Mouse (Mus musculus) lung, postnatal 0 days (tissue): Measurements from ENCODE around the gene Cpne5. TPM values are rescaled to one million over a fixed set of nuclear protein-coding genes. Genes with fewer than 3 reads are reported as not detected.

Experiments used
- ATAC-seq: fragments of 200-750 bp; cut with Nextera tagmentation; 2 replicates; pipeline ENCODE4 v1.8.0; 2017; ENCODE audit warnings: moderate library complexity
- DNase-seq: peaks from one replicate; pipeline ENCODE4 v3.0.0-alpha.2; 2016; ENCODE audit warnings: low spot score
- H3K27ac ChIP-seq: fragments of 300-500 bp; sonication (generic); 2 replicates; pipeline ENCODE4 v1.5.1; 2014; ENCODE audit warnings: antibody characterized with exemption, mild to moderate bottlenecking, low read length, mixed read lengths
- H3K27me3 ChIP-seq: fragments of 300-500 bp; sonication (generic); replicated peaks from 2 replicates; pipeline ENCODE4 v1.6.1; 2014; ENCODE audit warnings: low read length, mixed read lengths; ENCODE audit not compliant: insufficient read depth
- H3K36me3 ChIP-seq: fragments of 300-500 bp; sonication (generic); 2 replicates; pipeline ENCODE4 v1.6.1; 2014; ENCODE audit warnings: low read length, mixed read lengths; ENCODE audit not compliant: insufficient read depth
- H3K4me1 ChIP-seq: fragments of 300-500 bp; sonication (generic); 2 replicates; pipeline ENCODE4 v1.6.1; 2014; ENCODE audit warnings: antibody characterized with exemption, low read depth, low read length, mixed read lengths; ENCODE audit not compliant: insufficient read depth
- H3K4me2 ChIP-seq: fragments of 300-500 bp; sonication (generic); replicated peaks from 2 replicates; pipeline ENCODE4 v1.6.1; 2014; ENCODE audit warnings: low read depth, mild to moderate bottlenecking, low read length, moderate library complexity, mixed read lengths
- H3K4me3 ChIP-seq: fragments of 300-500 bp; sonication (generic); 2 replicates; pipeline ENCODE4 v1.5.1; 2014; ENCODE audit warnings: low read depth, low read length
- H3K9ac ChIP-seq: fragments of 300-500 bp; sonication (generic); replicated peaks from 2 replicates; pipeline ENCODE4 v1.6.1; 2014; ENCODE audit warnings: low read depth, mild to moderate bottlenecking
- H3K9me3 ChIP-seq: fragments of 300-500 bp; sonication (generic); 2 replicates; pipeline ENCODE4 v1.6.1; 2016; ENCODE audit warnings: low read length, mixed read lengths
- CTCF ChIP-seq: IDR thresholded peaks from 2 replicates; pipeline ENCODE4 v1.5.1; 2016; ENCODE audit warnings: antibody characterized with exemption, mild to moderate bottlenecking
- EP300 ChIP-seq: IDR thresholded peaks from 2 replicates; pipeline ENCODE4 v1.6.1; 2016; ENCODE audit warnings: antibody characterized with exemption, mild to moderate bottlenecking, control low read depth
- WGBS: fragments of 180-500 bp; shearing (Covaris S2); extraction: QIAGEN DNeasy Blood & Tissue Kit; methylation state at CpG from one replicate; pipeline ENCODE4 v1.1.7; 2014; 5-methylcytosine and 5-hydroxymethylcytosine counted together
- polyA plus RNA-seq: library from polyadenylated mRNA; unstranded; fragments of >200 nt; fragmentation: Nextera tagmentation; extraction: Ambion mirVana; gene quantifications from 2 replicates; pipeline ENCODE4 v1.2.1, GENCODE M21; 2015

The Cpne5 gene
- polyA plus RNA-seq, 1 experiment from 2014 or later, result 0.57 TPM

GRCm38 (mm10) chr17:29211836-29212235 lies 26.1 kb downstream of the Cpne5 start:
- H3K9ac ChIP-seq, result no peak overlapping the region
- H3K9me3 ChIP-seq, result no peaks in the 10 kb centered on the region
- TF ChIP-seq CTCF, result no peak
- no peaks in the 10 kb centered on the region for H3K36me3 ChIP-seq
- no peak overlapping the region for H3K27ac ChIP-seq
- no peaks in the 10 kb centered on the region for H3K27me3 ChIP-seq
- DNase-seq, result no peak
- H3K4me1 ChIP-seq, result no peaks in the 10 kb centered on the region
- ATAC-seq, result no peak
- H3K4me2 ChIP-seq, result no peak overlapping the region
- H3K4me3 ChIP-seq, result no peak overlapping the region
- 44% methylated on average over 7 of the region's 7 CpGs for WGBS

GRCm38 (mm10) chr17:29210037-29210436 lies 27.9 kb downstream of the Cpne5 start:
- no peak for TF ChIP-seq CTCF
- no peak for TF ChIP-seq EP300
- no peaks in the 10 kb centered on the region for H3K4me1 ChIP-seq
- no peak for ATAC-seq

DNA sequence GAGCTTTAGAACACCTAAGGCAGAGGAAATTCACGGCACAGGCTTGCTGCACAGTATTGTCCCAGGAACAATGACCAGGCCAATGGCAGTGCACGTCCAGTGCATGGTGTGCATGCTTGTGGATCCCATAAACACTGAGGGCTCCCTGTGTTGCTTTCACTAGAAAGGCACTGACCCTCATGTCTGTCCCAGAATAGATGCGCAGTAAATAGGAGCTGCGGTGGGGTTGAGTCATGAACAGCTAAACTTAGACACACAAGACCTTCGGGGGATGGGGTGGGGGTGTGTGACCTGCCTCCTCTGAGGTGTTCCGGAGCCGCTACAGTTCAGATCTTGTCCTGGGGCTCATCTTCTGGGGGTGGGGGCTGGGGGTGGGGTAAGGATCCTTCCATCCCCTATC lies 31.9 kb downstream of the Cpne5 start:
- Histone ChIP-seq H3K27me3 (no peaks in the 10 kb centered on the region), H3K36me3 (no peaks in the 10 kb centered on the region), H3K9me3 (no peaks in the 10 kb centered on the region), H3K27ac (no peak overlapping the region), H3K9ac (no peak overlapping the region), H3K4me1 (no peaks in the 10 kb centered on the region), H3K4me3 (no peak overlapping the region), H3K4me2 (no peak overlapping the region)
- WGBS, result 74% methylated on average over 7 of the region's 7 CpGs
- TF ChIP-seq CTCF, result no peak
- no peak for TF ChIP-seq EP300
- ATAC-seq (no peak), DNase-seq (no peak)

More at GRCm38 (mm10) chr17:29210037-29210436, 27.9 kb downstream of the Cpne5 start:
- Histone ChIP-seq H3K27ac (no peak overlapping the region), H3K36me3 (no peaks in the 10 kb centered on the region), H3K4me3 (no peak overlapping the region), H3K9ac (no peak overlapping the region), H3K27me3 (no peaks in the 10 kb centered on the region), H3K4me2 (no peak overlapping the region), H3K9me3 (no peaks in the 10 kb centered on the region)
- 97% methylated on average over 3 of the region's 3 CpGs for WGBS
- no peak for DNase-seq

DNA sequence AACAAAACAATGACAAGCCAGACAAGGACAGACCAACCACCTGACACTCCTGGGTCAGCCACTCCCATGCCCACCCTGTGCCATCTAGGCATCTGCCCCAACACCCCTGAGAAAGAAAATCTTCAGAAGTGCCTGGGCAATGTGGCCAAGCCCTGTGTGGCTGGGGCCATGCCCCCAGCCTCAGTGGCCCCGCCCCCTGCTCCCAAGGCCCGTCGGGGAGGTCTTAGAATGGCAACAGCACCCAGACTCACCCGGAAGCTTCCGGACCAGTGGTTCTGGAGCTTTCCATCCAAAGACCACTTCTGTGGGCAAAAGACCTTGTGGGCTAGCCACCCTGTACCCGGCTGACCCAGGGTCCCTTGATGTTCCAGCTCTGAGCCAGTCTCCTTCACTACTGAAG lies 35.4 kb downstream of the Cpne5 start:
- DNase-seq (no peak), ATAC-seq (no peak)
- no peak overlapping the region for H3K4me2 ChIP-seq
- no peak overlapping the region for H3K4me3 ChIP-seq
- H3K27me3 ChIP-seq, result no peaks in the 10 kb centered on the region
- H3K9ac ChIP-seq, result no peak overlapping the region
- no peaks in the 10 kb centered on the region for H3K36me3 ChIP-seq
- H3K4me1 ChIP-seq, result no peaks in the 10 kb centered on the region
- no peak overlapping the region for H3K27ac ChIP-seq
- WGBS, result 76% methylated on average over 6 of the region's 6 CpGs
- no peak for TF ChIP-seq CTCF
- TF ChIP-seq EP300, result no peak
- no peaks in the 10 kb centered on the region for H3K9me3 ChIP-seq

GRCm38 (mm10) chr17:29199821-29200220 lies 38.1 kb downstream of the Cpne5 start:
- no peak overlapping the region for H3K4me2 ChIP-seq
- no peak for ATAC-seq
- H3K4me3 ChIP-seq, result no peak overlapping the region
- H3K27me3 ChIP-seq, result no peaks in the 10 kb centered on the region
- no peak overlapping the region for H3K9ac ChIP-seq
- H3K4me1 ChIP-seq, result no peaks in the 10 kb centered on the region
- H3K36me3 ChIP-seq, result no peaks in the 10 kb centered on the region
- TF ChIP-seq EP300 (no peak), CTCF (no peak)
- no peak overlapping the region for H3K27ac ChIP-seq
- 41% methylated on average over 6 of the region's 7 CpGs for WGBS
- no peak for DNase-seq
- no peaks in the 10 kb centered on the region for H3K9me3 ChIP-seq

- Histone ChIP-seq H3K9me3 (no peaks in the 10 kb centered on the region), H3K27ac (no peak overlapping the region), H3K4me1 (no peaks in the 10 kb centered on the region), H3K27me3 (no peaks in the 10 kb centered on the region), H3K9ac (no peak overlapping the region), H3K36me3 (no peaks in the 10 kb centered on the region), H3K4me2 (no peak overlapping the region), H3K4me3 (no peak overlapping the region)
- TF ChIP-seq CTCF (no peak), EP300 (no peak)
- WGBS, result 21% methylated on average over 9 of the region's 9 CpGs
- DNase-seq (no peak), ATAC-seq (no peak)
These were observed 38.7 kb downstream of the Cpne5 start for GRCm38 (mm10) chr17:29199151-29199800.

GRCm38 (mm10) chr17:29195579-29195978 lies 42.4 kb downstream of the Cpne5 start:
- ATAC-seq, result no peak
- no peaks in the 10 kb centered on the region for H3K27me3 ChIP-seq
- H3K27ac ChIP-seq, result no peak overlapping the region

More at GRCm38 (mm10) chr17:29195579-29195978, 42.4 kb downstream of the Cpne5 start:
- DNase-seq, result no peak
- Histone ChIP-seq H3K36me3 (no peaks in the 10 kb centered on the region), H3K4me1 (no peaks in the 10 kb centered on the region), H3K9ac (no peak overlapping the region), H3K9me3 (no peaks in the 10 kb centered on the region), H3K4me2 (no peak overlapping the region), H3K4me3 (no peak overlapping the region)
- WGBS, result 57% methylated on average over 4 of the region's 4 CpGs
- TF ChIP-seq CTCF, result no peak
- TF ChIP-seq EP300, result no peak
